Mouse (Mus musculus): ENCODE data around the gene Pes1.
"Not testable (repeated sequence)": the region's sequence is repeated elsewhere in the genome, so short reads cannot be mapped to it uniquely, and the experiment has no call there.

The Pes1 gene

DNA sequence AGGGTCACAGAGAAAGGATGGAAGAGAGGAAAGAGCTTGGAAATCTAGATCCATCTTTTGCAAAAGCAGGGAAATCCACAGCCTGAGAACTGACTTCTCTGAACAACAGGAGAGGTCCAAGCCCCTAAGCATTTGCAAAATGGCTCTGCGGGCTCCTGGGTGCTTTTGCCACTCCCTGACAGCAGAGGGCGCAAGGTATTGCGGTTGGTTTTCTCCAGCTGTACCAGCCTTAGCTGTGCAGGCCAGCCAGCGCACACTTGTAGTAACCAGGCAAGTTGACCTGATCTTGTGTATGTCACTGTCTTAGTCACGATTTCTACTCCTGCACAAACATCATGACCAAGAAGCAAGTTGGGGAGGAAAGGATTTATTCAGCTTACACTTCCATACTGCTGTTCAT, 37.8 kb downstream of the Pes1 start:
- DNase-seq (ENCODE audit: extremely low read depth, insufficient read length, low spot score), result peak; percentile 49

DNA sequence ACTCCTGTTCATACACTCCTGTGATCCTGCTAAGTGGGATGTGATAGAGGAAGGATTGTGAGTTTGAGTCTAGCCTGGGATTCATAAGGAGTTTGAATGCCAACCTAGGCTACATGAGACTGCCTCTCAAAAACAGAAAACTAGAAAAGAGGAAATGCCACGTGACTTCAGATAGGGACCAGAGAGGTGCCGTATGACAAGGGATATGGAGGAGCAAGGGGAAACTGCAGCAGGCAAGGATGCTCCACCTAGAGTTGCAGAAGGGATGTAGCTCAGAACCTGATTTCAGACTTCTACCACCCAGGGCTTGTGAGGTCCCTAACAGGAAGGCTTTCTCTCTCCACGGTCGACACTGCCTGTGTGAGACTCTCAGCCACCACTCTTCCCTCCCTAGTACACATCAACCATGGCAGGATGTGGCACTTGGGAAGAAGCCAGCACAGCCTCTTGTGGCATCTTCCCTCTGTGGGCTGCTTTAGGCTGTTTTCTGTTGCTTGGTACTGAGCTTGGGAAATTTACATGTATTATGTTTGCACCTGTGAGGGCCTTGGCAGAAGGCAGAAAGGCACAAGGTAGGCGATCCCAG, 41.5 kb downstream of the Pes1 start:
- DNase-seq (ENCODE audit: extremely low read depth, insufficient read length, low spot score), result no peak

DNA sequence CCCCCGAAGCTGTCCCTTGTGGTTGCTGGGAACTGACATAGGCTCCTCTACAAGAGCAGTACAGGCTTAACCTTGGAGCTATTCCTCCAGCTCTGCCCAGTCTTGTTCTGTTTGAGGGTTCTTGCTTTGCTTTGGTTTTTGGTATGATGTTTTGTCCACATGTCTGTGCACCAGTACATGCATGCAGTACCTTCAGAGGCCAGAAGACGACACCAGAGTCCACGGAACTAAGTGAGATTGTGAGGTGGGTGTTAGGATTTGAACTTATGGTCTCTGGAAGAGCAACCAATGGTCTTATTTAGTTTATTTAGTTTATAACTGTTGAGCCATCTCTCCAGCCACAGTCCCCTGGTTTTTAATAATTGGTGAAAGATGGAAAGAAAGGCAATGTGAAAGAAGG, 42.7 kb downstream of the Pes1 start:
- DNase-seq (ENCODE audit: extremely low read depth, insufficient read length, low spot score), result no peak

DNA sequence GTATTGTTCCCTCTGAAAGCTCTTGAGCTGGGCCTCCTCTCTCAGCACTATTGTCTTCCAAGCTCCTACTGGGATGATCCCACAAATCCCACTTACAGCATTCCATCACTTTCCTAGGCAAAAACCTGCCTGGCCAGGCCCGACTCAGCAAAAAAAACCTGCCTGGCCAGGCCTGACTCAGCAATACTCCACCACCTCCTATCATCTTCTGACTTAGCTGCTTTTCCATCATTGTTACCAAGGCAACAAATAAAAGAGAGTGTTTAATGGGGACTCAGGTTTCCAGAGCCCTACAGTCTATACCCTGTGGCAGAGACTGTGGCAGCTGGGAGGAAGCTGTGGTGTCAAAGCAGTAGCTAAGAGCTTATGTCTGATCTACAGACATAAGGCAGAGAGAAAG, 48.8 kb downstream of the Pes1 start:
- DNase-seq (ENCODE audit: extremely low read depth, insufficient read length, low spot score), result no peak

DNA sequence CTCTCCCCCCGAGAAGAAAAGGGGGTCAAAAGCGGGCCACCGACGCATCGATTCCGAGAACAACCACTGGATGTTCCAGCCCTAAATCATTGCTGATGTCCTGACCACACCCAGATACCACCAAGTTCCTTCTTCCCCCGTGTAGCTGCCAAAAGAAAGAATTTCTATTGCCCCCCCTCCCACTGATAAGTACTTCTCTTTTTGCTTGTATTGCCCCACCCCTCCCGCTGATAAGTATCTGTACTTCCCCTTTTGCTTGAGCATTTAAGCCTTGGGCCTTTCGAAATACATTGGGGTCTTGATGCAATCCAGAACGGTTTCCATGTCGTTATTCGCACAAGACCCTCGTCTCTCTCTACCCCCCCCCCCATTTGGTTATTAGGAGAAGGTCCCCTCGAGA, 52.0 kb downstream of the Pes1 start:
- not testable (repeated sequence) for DNase-seq (ENCODE audit: extremely low read depth, insufficient read length, low spot score)

DNA sequence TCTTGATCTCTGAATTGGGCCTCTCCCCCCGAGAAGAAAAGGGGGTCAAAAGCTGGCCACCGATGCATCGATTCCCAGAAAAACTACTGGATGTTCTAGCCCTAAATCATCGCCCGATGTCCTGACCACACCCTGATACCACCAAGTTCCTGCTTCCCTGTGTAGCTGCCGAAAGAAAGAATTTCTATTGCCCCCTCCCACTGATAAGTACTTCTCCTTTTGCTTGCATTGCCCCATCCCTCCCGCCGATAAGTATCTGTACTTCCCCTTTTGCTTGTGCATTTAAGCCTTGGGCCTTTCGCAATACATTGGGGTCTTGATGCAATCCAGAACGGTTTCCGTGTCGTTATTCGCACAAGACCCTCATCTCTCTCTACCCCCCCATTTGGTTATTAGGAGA, 58.3 kb downstream of the Pes1 start:
- not testable (repeated sequence) for DNase-seq (ENCODE audit: extremely low read depth, insufficient read length, low spot score)

DNA sequence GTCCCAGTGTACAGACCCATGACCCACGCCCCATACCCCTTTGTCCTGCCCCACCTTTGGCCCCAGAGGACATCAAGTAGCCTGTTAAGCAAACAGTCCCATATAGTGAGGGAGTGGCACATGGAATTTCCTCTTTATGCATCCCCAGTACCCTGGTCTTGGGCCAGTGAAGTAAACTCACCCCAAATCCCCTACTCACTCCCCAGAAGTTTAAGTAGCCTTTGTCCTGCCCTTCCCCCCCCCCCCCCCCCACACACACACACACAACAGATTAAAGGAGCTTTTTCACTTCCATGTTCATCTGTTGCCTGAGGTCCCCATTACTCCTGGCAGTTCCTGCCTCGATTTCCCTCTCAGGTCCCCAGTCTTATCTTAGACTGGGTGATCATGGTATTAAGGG, 59.5 kb downstream of the Pes1 start:
- DNase-seq (ENCODE audit: extremely low read depth, insufficient read length, low spot score), result no peak

DNA sequence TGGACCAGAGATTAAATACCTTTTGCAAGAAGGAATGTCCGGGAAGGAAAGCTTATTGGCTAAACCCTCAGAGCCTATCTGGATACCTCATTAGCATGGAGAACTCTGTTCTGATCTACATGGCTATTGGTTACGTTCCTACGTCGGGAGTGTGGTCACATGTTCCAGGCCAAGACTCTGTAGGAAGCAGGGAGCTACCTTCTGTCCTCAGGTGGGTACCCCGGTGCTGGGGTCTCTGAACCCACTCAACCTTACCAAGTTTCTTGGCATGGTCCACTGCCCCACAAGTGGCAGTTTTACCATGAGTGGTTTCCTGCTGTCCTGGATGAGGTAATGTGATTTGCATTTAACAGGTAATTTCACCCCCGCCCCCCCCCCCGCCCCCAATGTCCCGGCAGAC, 63.3 kb downstream of the Pes1 start:
- no peak for DNase-seq (ENCODE audit: extremely low read depth, insufficient read length, low spot score)

DNA sequence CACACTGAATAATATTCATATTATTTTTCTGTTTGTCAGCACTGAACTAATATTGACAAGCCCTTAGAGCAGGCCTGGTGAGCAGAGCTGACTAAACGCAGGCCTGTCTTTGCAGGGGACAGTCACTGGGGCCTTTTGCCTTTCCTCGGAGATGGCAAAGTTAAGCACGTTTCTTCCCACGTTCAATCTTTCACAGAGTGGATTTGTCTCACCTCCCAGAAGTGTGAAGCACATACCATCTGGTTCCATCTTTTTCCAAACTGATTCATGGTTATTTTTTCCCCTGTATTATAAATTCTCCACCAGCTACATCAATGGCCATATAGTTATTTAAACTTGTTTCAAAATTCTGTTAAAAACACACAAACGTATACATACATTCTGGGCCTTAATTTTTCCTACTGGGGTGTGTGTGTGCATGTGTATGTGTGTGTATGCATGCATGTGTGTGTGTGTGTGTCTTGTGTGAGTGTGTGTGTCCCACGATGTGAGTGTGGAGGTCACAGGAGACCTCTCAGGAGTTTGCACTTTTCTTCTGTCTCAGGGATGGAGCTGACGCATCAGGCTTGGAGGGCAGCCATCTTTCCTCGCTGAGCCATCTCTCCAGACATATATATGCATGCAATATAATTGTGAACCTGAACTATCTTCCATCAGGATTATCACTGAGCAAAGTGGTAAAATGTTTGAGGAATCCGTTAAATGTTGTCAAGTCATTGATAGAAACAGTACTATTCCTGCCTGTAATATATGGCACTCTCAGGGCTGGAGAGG, 64.0 kb downstream of the Pes1 start:
- DNase-seq (ENCODE audit: extremely low read depth, insufficient read length, low spot score), result no peak

DNA sequence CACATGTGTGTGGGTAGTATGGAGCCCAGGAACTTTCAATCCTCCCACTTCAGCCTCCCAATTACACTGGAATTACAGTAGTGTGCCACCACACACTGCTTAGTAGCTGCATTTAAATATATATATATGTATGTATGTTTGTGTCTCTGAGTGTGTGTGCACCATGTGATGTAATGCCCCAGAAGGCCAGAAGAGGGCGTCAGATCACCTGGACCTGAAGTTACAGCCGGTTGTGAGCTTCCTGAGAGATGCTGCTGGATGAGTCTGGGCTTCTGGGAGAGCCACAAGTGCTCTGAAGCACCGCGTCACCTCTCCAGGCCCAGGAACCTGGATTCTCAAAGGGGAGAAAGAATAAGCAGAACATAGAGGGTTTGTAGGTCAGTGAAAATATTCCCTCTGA, 65.6 kb downstream of the Pes1 start:
- no peak for DNase-seq (ENCODE audit: extremely low read depth, insufficient read length, low spot score)

Data from 3134 (cell line).